Mouse (Mus musculus): ENCODE results near the gene Arhgap18. TPM values are rescaled to one million over a fixed set of nuclear protein-coding genes. Genes with fewer than 3 reads are reported as not detected.

The Arhgap18 gene
- polyA plus RNA-seq, 2 experiments, result 3.5 to 6.8 TPM

DNA sequence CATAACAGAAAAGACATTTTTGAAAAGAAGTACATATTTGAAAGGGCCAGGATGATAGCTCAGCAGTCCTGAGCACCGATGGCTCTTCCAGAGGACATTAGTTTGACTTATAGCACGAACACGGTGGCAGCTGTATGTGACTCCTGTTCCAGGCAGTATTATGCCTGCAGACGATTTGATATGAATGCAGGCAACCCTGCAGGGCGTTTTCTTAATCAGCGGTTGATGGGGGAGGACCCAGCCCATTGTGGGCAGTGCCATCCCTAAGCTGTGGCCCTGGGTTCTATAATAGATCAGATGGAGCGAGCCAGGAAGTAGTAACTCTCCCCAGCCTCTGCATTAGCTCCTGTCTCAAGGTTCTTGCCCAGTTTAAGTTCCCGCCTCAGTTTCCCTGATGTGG, 16.8 kb downstream of the Arhgap18 start:
- TF ChIP-seq EP300 (IDR thresholded peaks at IDR 0.05; ENCODE audit: low read depth) (no peak; the same call in 1 of the 2 replicates), CTCF (IDR thresholded peaks at IDR 0.05; ENCODE audit: low read depth) (no peak)
- H3K27me3 ChIP-seq (ENCODE audit: control insufficient read depth, insufficient read depth, low read length), result no peaks in the 10 kb centered on the region
- no peaks in the 10 kb centered on the region for H3K36me3 ChIP-seq (replicated peaks; ENCODE audit: control insufficient read depth, insufficient read depth, low read depth)
- no peaks in the 10 kb centered on the region for H3K9me3 ChIP-seq (ENCODE audit: control insufficient read depth, low read length)
- H3K9ac ChIP-seq (replicated peaks), result no peak overlapping the region
- peaks cover 0 to 34% of the 10 kb centered on the region in 2 experiments; a peak in 3 of 4 replicates for H3K4me1 ChIP-seq (replicated peaks; ENCODE audit: control insufficient read depth in 2 of 2, insufficient read depth in 2 of 2, low read length in 1 of 2)
- H3K27ac ChIP-seq, result no peak overlapping the region
- no peak overlapping the region for H3K4me2 ChIP-seq (ENCODE audit: low read depth)
- H3K4me3 ChIP-seq (ENCODE audit: insufficient read depth in 1 of 2, low read depth in 2 of 2, low read length in 2 of 2), result no peak overlapping the region
- 38% methylated on average over 8 of the region's 8 CpGs for WGBS (ENCODE audit: insufficient replicate concordance)
- DNase-seq (ENCODE audit: low read depth in 3 of 3, low spot score in 3 of 3) (peak in 1 of 3 experiments; percentile 24), ATAC-seq (ENCODE audit: insufficient read depth) (peak; percentile 56)

DNA sequence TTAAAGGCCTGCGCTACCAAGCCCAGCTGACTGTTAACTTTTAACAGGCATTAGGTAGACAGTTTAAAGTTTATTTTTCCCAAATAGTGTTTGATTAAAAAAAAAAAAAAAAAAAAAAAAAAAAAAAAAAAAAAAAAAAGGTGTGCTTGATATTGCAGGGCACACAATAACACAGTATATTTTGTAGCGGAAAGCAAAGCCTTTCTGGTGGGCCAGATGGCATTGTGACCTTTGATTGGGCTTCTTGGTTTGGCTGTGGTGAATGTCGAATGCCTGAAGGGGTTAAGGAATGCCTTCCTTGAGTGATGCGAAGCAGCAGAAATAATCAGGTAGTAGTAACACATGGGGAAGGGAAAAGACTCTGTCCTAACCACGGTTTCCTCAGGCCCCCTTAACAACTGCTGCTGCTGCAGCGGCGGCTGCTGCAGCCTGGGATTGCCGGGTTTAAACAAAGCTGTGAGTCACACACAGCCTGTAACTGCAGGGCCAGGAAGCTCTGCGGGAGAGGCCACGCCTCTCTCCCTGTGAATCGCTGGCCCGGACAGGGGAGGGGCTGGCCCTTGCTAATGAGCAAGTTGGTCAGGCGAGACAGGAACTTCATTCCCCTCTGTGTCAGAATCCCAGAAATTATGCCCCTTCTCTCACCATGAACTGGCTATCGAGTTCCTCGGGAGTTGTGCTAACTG, 18.9 kb downstream of the Arhgap18 start:
- H3K4me2 ChIP-seq (ENCODE audit: low read depth), result peak overlapping the region; percentile 85
- H3K36me3 ChIP-seq (replicated peaks; ENCODE audit: control insufficient read depth, insufficient read depth, low read depth), result no peaks in the 10 kb centered on the region
- peak; percentile 57 to 67 (median 64) for DNase-seq (ENCODE audit: low read depth in 3 of 3, low spot score in 3 of 3)
- H3K4me3 ChIP-seq (ENCODE audit: insufficient read depth in 1 of 2, low read depth in 2 of 2, low read length in 2 of 2), result peak overlapping the region; percentile 68 to 84
- no peaks in the 10 kb centered on the region for H3K27me3 ChIP-seq (ENCODE audit: control insufficient read depth, insufficient read depth, low read length)
- no peak for TF ChIP-seq CTCF (IDR thresholded peaks at IDR 0.05; ENCODE audit: low read depth)
- no peak for TF ChIP-seq EP300 (IDR thresholded peaks at IDR 0.05; ENCODE audit: low read depth)
- H3K27ac ChIP-seq, result peak overlapping the region; percentile 56
- no peaks in the 10 kb centered on the region for H3K9me3 ChIP-seq (ENCODE audit: control insufficient read depth, low read length)
- WGBS (ENCODE audit: insufficient replicate concordance), result 6% methylated on average over 15 of the region's 15 CpGs
- H3K9ac ChIP-seq (replicated peaks), result peak overlapping the region; percentile 62
- peak; percentile 90 for ATAC-seq (ENCODE audit: insufficient read depth)
- peaks cover 0 to 35% of the 10 kb centered on the region in 2 experiments; a peak in 3 of 4 replicates for H3K4me1 ChIP-seq (replicated peaks; ENCODE audit: control insufficient read depth in 2 of 2, insufficient read depth in 2 of 2, low read length in 1 of 2)

- WGBS (ENCODE audit: insufficient replicate concordance), result 2% methylated on average over 22 of the region's 22 CpGs
- ATAC-seq (ENCODE audit: insufficient read depth) (peak; percentile 60), DNase-seq (ENCODE audit: low read depth in 3 of 3, low spot score in 3 of 3) (peak in 1 of 3 experiments; percentile 12)
- H3K27ac ChIP-seq, result peak overlapping the region; percentile 56
- peak overlapping the region; percentile 68 to 84 for H3K4me3 ChIP-seq (ENCODE audit: insufficient read depth in 1 of 2, low read depth in 2 of 2, low read length in 2 of 2)
- no peak for TF ChIP-seq CTCF (IDR thresholded peaks at IDR 0.05; ENCODE audit: low read depth)
- TF ChIP-seq EP300 (IDR thresholded peaks at IDR 0.05; ENCODE audit: low read depth), result no peak
- H3K9me3 ChIP-seq (ENCODE audit: control insufficient read depth, low read length), result no peaks in the 10 kb centered on the region
- peaks cover 0 to 35% of the 10 kb centered on the region in 2 experiments; a peak in 3 of 4 replicates for H3K4me1 ChIP-seq (replicated peaks; ENCODE audit: control insufficient read depth in 2 of 2, insufficient read depth in 2 of 2, low read length in 1 of 2)
- H3K4me2 ChIP-seq (ENCODE audit: low read depth), result peak overlapping the region; percentile 85
- H3K27me3 ChIP-seq (ENCODE audit: control insufficient read depth, insufficient read depth, low read length), result no peaks in the 10 kb centered on the region
- peak overlapping the region; percentile 62 for H3K9ac ChIP-seq (replicated peaks)
- H3K36me3 ChIP-seq (replicated peaks; ENCODE audit: control insufficient read depth, insufficient read depth, low read depth), result no peaks in the 10 kb centered on the region
Measured at GRCm38 (mm10) chr10:26772624-26773540, 19.7 kb downstream of the Arhgap18 start.

DNA sequence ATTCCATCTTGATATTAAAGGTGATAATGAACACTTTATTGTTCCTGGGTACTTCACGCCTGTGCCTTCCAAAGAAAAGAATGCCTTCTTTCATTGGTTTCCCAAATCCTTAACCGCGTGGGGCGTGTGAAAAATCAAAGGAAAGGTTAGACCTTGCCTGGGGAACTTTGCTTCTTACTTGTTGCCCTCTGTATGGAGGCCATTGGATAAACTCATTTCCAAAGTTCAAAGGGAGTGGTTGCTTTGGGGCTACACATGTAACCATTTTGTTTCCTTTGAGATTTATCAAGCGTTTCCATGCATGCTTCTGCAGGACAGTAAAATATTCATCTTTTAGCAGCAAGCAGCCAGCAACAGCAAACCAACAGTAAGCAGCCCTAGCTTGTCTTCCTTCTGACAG, 20.3 kb downstream of the Arhgap18 start:
- DNase-seq (ENCODE audit: low read depth in 3 of 3, low spot score in 3 of 3) (no peak), ATAC-seq (ENCODE audit: insufficient read depth) (no peak)
- H3K27me3 ChIP-seq (ENCODE audit: control insufficient read depth, insufficient read depth, low read length), result no peaks in the 10 kb centered on the region
- H3K4me1 ChIP-seq (replicated peaks; ENCODE audit: control insufficient read depth in 2 of 2, insufficient read depth in 2 of 2, low read length in 1 of 2), result peaks cover 0 to 35% of the 10 kb centered on the region in 2 experiments; a peak in 3 of 4 replicates
- no peaks in the 10 kb centered on the region for H3K36me3 ChIP-seq (replicated peaks; ENCODE audit: control insufficient read depth, insufficient read depth, low read depth)
- no peak for TF ChIP-seq EP300 (IDR thresholded peaks at IDR 0.05; ENCODE audit: low read depth)
- no peak for TF ChIP-seq CTCF (IDR thresholded peaks at IDR 0.05; ENCODE audit: low read depth)
- no peaks in the 10 kb centered on the region for H3K9me3 ChIP-seq (ENCODE audit: control insufficient read depth, low read length)
- 47% methylated on average over 5 of the region's 5 CpGs for WGBS (ENCODE audit: insufficient replicate concordance)
- peak overlapping the region; percentile 85 for H3K4me2 ChIP-seq (ENCODE audit: low read depth)
- no peak overlapping the region for H3K27ac ChIP-seq
- H3K4me3 ChIP-seq (ENCODE audit: insufficient read depth in 1 of 2, low read depth in 2 of 2, low read length in 2 of 2), result peak overlapping the region in 1 of 2 experiments; percentile 68; a peak in 2 of 4 replicates
- no peak overlapping the region; the same call in 1 of the 2 replicates for H3K9ac ChIP-seq (replicated peaks)
